Mouse (Mus musculus) olfactory bulb, adult 2 months (tissue): Measurements from ENCODE around the gene Slc44a5.

Experiments used
- CTCF ChIP-seq: fragments of 200-500 bp; IDR thresholded peaks from 2 replicates; pipeline ENCODE4 v1.5.1; 2012; ENCODE audit warnings: low read depth, mild to moderate bottlenecking, low read length, moderate library complexity; ENCODE audit not compliant: insufficient read depth
- POLR2A ChIP-seq: fragments of 200-500 bp; IDR thresholded peaks from 2 replicates; pipeline ENCODE4 v1.6.1; 2012; ENCODE audit warnings: mild to moderate bottlenecking, low read depth, low read length, moderate library complexity; ENCODE audit not compliant: insufficient read depth

DNA sequence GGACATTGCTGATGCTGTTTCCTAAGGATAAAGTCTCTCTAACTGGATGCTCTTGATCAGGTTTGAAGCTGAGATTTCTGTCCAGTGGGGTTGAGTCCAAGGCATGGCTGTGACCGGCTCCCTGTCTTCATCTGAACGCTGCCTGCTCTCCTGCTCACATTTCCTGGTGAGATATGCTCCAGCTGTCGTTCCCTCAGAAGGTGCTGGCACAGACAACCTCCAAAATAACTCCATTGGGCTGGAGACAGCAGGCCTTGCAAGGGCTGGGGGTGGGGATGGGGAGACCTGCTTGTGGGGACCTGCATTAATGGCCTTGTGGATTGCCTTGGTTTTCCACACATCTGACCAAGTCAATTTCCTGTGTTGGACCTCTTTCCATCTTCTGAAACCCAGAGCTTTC, 311.0 kb downstream of the Slc44a5 start:
- TF ChIP-seq POLR2A (no peak), CTCF (no peak)
